Mouse (Mus musculus): ENCODE results near the gene Olfr1416. TPM values are rescaled to one million over a fixed set of nuclear protein-coding genes. Genes with fewer than 3 reads are reported as not detected.

Gene Olfr1416
- polyA plus RNA-seq, 1 experiment from 2014 or later, result not detected

Small RNAs within 50 kb of the gene (microRNA-seq; reads per million reads assigned to microRNA genes)
- 3.4 reads per million for gene Mir6900 (ENCODE audit: insufficient number of aligned reads)

Other genes with a start within 250 kb of the Olfr1416 start
- gene Ndufa10, start 11.3 kb downstream of the Olfr1416 start, polyA plus RNA-seq (2014; fragmentation: Nextera tagmentation; extraction: Ambion mirVana), result 262 and 271 TPM in 2 replicates
- not detected in 2 replicates for gene Olfr1415, start 11.0 kb upstream of the Olfr1416 start, polyA plus RNA-seq (2014; fragmentation: Nextera tagmentation; extraction: Ambion mirVana)
- not detected in 2 replicates for gene Olfr1414, start 33.5 kb upstream of the Olfr1416 start, polyA plus RNA-seq (2014; fragmentation: Nextera tagmentation; extraction: Ambion mirVana)
- not detected in 2 replicates for gene Olfr1413, start 86.2 kb upstream of the Olfr1416 start, polyA plus RNA-seq (2014; fragmentation: Nextera tagmentation; extraction: Ambion mirVana)
- not detected in 2 replicates for gene Olfr1412, start 100.7 kb upstream of the Olfr1416 start, polyA plus RNA-seq (2014; fragmentation: Nextera tagmentation; extraction: Ambion mirVana)
- not detected in 2 replicates for gene Olfr1411, start 109.3 kb upstream of the Olfr1416 start, polyA plus RNA-seq (2014; fragmentation: Nextera tagmentation; extraction: Ambion mirVana)
- gene Olfr1410, start 120.7 kb upstream of the Olfr1416 start, polyA plus RNA-seq (2014; fragmentation: Nextera tagmentation; extraction: Ambion mirVana), result not detected in 2 replicates
- gene Olfr12, start 132.7 kb upstream of the Olfr1416 start, polyA plus RNA-seq (2014; fragmentation: Nextera tagmentation; extraction: Ambion mirVana), result 0.15 TPM in 1 of 2 replicates, not detected in the other
- gene Cops9, start 156.9 kb upstream of the Olfr1416 start, polyA plus RNA-seq (2014; fragmentation: Nextera tagmentation; extraction: Ambion mirVana), result 346 and 366 TPM in 2 replicates
- gene Otos, start 163.7 kb upstream of the Olfr1416 start, polyA plus RNA-seq (2014; fragmentation: Nextera tagmentation; extraction: Ambion mirVana), result not detected in 2 replicates